Mouse (Mus musculus): ENCODE measurements around the gene Fkrp. TPM values are rescaled to one million over a fixed set of nuclear protein-coding genes. Genes with fewer than 3 reads are reported as not detected.

Fkrp gene
- 23.4 to 27.1 TPM (median 24.3 TPM) in 4 replicates for total RNA-seq (2023)

GRCm38 (mm10) chr7:16816475-16817122 lies at the start of gene Fkrp:
Gene Fkrp, minus strand, starts transcription at chr7:16816732.

GRCm38 (mm10) chr7:16842645-16843063 lies 26.1 kb upstream of the Fkrp start, which contains the start of gene Prkd2:
Gene Prkd2, plus strand, starts transcription at chr7:16842902.

GRCm38 (mm10) chr7:16815351-16815941 lies 1.1 kb downstream of the Fkrp start, which contains the start of gene Strn4:
Gene Strn4, plus strand, starts transcription at chr7:16815889.

GRCm38 (mm10) chr7:16780825-16781554 lies 35.5 kb downstream of the Fkrp start, which contains the start of gene Slc1a5:
Gene Slc1a5, plus strand, starts transcription at chr7:16781340.

Other genes with a start within 250 kb of the Fkrp start
- gene Arhgap35, start 201.7 kb downstream of the Fkrp start, total RNA-seq (2023) = 22.0 to 24.2 TPM (median 22.9 TPM) in 4 replicates
- gene Ceacam15, start 141.0 kb downstream of the Fkrp start, total RNA-seq (2023) = not detected in 4 replicates
- not detected in 4 replicates for gene Ceacam9, start 94.8 kb downstream of the Fkrp start, total RNA-seq (2023)
- gene Ap2s1, start 78.3 kb downstream of the Fkrp start, total RNA-seq (2023) = 60.3 to 84.1 TPM (median 68.1 TPM) in 4 replicates
- 159 to 185 TPM (median 165 TPM) in 4 replicates for gene Slc1a5, start 35.4 kb downstream of the Fkrp start, total RNA-seq (2023)
- gene Strn4, start 843 bp downstream of the Fkrp start, total RNA-seq (2023) = 105 to 132 TPM (median 127 TPM) in 4 replicates
- gene Prkd2, start 26.2 kb upstream of the Fkrp start, total RNA-seq (2023) = 235 to 252 TPM (median 245 TPM) in 4 replicates
- 0.18 to 0.31 TPM in 2 of 4 replicates, not detected in the others for gene Dact3, start 58.6 kb upstream of the Fkrp start, total RNA-seq (2023)
- not detected in 4 replicates for gene Gng8, start 75.1 kb upstream of the Fkrp start, total RNA-seq (2023)
- 0.35 TPM in 1 of 4 replicates, not detected in the others for gene Ptgir, start 89.8 kb upstream of the Fkrp start, total RNA-seq (2023)
- gene Calm3, start 107.4 kb upstream of the Fkrp start, total RNA-seq (2023) = 109 to 120 TPM (median 113 TPM) in 4 replicates
- not detected in 4 replicates for gene Pnmal2, start 128.0 kb upstream of the Fkrp start, total RNA-seq (2023)
- not detected in 4 replicates for gene Pnmal1, start 142.9 kb upstream of the Fkrp start, total RNA-seq (2023)
- gene Gm42372, start 166.4 kb upstream of the Fkrp start, total RNA-seq (2023) = 0.22 to 0.69 TPM (median 0.47 TPM) in 4 replicates
- gene Ccdc8, start 176.0 kb upstream of the Fkrp start, total RNA-seq (2023) = 0.12 TPM in 1 of 4 replicates, not detected in the others
- gene Ppp5c, start 211.2 kb upstream of the Fkrp start, total RNA-seq (2023) = 151 to 175 TPM (median 166 TPM) in 4 replicates
- gene Hif3a, start 245.7 kb upstream of the Fkrp start, total RNA-seq (2023) = 1.2 to 4.7 TPM (median 2.5 TPM) in 4 replicates

Measured in B cell, adult 62 days (primary cell).